Mouse (Mus musculus) heart, adult 8-10 months (tissue): ENCODE results near the gene Uqcrh. TPM values are rescaled to one million over a fixed set of nuclear protein-coding genes. Genes with fewer than 3 reads are reported as not detected.

Experiments used
- DNase-seq: peaks from one replicate; pipeline ENCODE4 v3.0.0; 2022; ENCODE audit warnings: low spot score
- total RNA-seq, 4 experiments: library from RNA; stranded (reverse); gene quantifications; 2 replicates each; pipeline ENCODE4 v1.2.4; 2022

The Uqcrh gene
- total RNA-seq, result 1,000 to 10,000 TPM; 1,639 to 1,931 (median 1,745) TPM

DNA sequence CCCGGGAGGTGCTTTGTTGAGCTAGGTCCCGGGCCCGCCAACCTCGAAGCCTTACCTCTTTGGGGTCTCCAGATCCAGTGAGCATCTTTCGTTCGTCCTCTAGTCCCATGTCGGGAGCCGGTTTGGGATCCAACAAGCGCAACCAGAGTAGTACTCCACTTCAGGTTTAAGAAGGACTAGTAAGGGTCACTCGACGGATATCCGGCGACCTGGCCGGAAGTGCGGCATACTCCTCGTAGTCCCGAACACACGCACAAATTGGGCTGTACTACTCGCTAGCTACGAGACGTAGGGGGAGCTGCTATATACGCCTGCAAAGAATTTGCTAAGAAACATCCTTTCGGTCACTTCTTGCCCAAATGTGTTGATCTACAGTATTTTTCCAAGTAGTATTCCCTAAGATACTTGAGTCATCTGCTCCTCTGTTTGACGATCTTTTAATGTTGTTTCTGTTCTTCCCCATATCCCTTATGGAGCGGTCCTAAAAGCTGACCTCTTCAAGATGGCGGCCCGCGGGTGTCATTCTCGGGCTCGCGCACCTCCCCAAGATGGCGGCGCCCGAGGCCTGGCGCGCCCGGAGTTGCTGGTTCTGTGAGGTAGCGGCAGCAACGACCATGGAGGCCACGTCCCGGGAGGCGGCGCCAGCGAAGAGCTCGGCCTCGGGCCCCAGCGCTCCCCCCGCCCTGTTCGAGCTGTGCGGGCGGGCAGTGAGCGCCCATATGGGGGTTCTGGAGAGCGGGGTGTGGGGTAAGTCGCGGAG is at the start of gene Uqcrh, which contains the start of gene Lrrc41:
Gene Uqcrh, minus strand, starts transcription at position 211 of the 760 bp plus-strand sequence.
Gene Lrrc41, plus strand, starts transcription at position 409 of the 760 bp plus-strand sequence.
- DNase-seq, result peak; percentile 93

GRCm38 (mm10) chr4:116123602-116124519 is 49.0 kb upstream of the Uqcrh start, which contains the start of the genes Rad54l and Pomgnt1:
Gene Rad54l (minus strand): TSS chr4:116123690.
Gene Pomgnt1 (plus strand): TSS chr4:116123840.
- DNase-seq, result peak; percentile 76

- DNase-seq, result no peak
These were observed 47.9 kb upstream of the Uqcrh start for GRCm38 (mm10) chr4:116122762-116123161.

DNA sequence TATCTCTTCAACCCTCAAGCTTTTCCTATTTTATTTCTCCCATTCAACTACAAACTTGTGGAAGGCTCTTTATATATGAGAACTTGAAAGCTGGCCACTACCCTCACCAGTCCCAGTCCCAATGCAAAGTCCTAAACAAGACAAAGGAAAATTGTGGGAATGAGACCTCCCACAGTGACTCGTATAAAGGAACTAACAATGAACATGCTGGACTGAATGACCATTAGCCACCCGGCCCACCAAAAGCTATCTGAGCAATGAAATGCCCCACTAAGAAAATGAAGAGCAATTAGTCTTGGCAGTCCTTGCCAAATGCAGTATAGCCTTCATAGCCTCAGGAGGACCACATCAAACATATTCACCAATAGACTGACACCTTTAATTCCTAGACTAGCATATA is 36.6 kb upstream of the Uqcrh start:
- DNase-seq, result no peak

DNA sequence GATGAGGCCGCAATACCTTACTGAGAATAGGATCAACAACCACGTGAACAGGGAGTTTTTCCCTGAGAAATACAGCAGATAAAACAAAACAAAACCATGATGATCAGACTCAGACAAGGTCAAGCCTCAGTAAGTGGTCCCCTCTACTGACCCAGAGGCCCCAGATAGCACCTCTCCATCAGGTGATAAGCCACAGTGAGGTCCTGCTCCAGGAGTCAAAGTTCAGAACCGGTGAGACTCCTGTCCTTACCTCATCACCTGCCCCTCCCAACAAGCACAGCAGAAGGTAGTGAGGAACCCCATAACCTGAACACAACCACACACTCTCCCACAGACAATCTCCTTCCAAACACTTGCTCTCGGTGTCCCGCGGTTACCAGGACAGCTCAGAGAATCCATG is 35.8 kb upstream of the Uqcrh start:
- DNase-seq, result no peak

- no peak for DNase-seq
These were observed 30.4 kb upstream of the Uqcrh start for GRCm38 (mm10) chr4:116105278-116105677.

GRCm38 (mm10) chr4:116100959-116101358 is 26.1 kb upstream of the Uqcrh start:
- DNase-seq, result no peak

- DNase-seq, result no peak
These were observed 22.3 kb upstream of the Uqcrh start for GRCm38 (mm10) chr4:116097211-116097610.

- no peak for DNase-seq
These were observed 21.4 kb upstream of the Uqcrh start for GRCm38 (mm10) chr4:116096291-116096690.

- no peak for DNase-seq
These were observed 13.8 kb upstream of the Uqcrh start for GRCm38 (mm10) chr4:116088510-116089249.

GRCm38 (mm10) chr4:116077240-116078095 is 2.6 kb upstream of the Uqcrh start:
- no peak for DNase-seq

DNA sequence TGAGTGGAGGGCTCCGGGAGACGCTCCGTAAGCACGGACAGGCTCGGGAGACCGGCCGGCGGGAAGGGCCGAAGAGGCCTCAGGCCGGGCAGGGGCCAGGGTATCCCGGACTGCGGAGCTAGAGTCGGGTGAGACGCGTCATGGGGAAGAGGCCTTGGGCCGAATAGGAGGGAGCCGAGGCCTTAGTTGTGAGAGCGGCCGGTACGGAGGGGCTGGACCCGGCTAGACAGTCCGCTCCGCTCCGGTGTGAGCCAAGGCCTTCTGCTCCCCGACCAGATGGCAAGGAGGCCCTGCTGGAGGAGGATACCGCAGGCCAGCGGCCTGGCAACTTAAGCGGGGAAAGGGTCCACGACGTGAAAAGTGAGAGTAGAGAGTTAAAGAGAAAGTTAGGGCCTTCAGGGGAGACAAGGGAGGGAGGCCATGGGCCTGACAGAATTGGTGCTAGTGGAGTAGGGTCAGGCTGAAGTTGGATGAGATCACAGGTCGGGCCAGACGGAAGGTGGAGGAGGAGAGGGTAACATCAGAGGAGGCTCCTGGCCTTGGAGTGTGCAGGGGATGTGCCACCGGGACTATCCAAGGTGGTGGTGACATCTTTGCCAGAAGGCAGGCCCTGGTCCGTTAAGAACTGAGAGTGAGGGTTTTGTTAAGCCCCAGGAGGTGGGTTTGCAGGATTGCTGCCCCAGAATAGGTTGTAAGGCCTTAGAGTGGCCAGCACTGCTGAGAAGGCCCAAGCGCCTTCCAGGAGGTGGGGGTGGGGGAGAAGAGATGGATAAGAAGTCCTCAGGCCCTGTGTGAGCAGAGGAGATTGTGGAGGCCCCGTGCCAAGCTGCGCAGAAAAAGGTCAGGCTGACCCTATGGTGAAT is 1.7 kb upstream of the Uqcrh start:
- DNase-seq, result peak; percentile 28

DNA sequence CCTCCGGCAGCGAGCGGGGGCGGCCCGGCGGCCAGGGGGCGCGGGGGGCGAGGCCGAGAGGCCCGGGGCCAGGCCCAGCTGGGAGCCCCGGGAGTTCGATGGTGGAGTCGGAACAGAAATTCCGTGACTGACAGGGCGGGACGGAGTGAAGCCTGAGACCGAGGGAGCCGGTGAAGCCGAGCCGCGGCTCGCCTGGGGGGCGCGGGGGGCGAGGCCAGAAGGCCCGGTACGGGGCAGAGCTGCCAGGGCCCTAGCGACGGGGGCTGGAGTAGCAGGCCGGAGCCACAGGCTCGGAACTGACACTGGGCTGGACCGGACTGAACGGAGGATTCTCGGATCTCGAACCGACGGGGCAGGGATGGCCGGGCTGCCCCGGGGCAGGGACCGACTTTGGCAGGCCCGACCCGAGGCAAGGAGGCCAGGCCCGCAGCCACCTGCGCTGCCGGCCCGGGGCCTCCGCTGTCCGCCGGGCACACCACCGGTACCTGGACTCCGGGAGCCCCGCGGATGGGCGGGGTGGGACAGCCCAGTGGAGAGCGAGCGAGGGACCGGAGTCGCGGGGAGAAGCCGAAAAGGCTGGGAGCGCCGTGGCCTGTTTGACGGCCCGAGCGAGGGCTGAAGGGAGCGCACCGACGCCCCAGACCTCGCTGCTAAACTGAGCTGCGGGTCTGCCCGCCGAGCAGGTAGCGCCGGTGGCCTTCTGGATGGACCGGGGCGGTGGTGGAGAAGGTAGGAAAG is 929 bp upstream of the Uqcrh start:
- DNase-seq, result peak; percentile 64

DNA sequence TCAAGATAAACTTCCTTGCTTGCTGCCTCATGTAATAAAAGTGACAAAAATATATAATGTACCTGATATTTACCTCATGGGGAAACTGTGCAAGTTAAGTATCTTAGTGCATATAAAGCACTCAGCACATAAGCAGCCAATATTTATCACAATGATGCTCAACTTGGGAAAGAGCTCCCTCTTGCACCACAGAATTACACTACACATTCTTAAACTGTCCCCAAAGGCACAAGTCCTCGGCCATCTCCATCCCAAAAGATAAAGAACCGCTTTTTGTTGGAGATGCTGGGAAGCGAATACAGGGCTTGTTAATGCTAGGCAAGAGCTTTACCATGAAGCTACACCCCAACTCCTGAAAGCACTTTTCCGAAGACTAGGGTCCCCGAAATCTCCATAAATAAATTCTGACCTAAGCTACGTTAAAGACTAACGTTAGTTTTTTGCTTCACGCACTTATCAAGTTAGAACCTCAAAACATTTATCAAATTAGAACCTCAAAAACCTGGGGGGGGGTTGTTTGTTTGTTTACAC is 661 bp downstream of the Uqcrh start:
- DNase-seq, result no peak

GRCm38 (mm10) chr4:116073146-116073545 is 1.7 kb downstream of the Uqcrh start:
- no peak for DNase-seq

- no peak for DNase-seq
These were observed 4.8 kb downstream of the Uqcrh start for GRCm38 (mm10) chr4:116070116-116070515.

DNA sequence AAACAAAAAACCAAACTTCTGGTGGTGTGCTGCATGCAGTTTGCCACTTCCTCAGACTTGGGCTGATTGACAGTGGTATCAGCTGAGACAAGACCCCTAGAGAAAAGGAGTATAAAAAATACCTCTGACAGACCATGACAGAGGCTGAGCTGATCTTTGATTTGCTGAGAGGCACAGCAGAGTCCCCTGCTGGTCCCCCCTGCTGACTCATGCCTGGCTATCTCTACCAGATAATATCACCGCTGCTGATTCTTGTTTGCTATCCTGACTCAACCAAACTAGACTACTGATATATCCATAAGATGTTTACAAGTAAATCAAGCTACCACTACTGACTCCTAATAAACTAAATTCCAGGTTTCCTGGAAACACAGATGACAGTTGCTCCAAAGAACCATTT is 11.0 kb downstream of the Uqcrh start:
- no peak for DNase-seq

DNA sequence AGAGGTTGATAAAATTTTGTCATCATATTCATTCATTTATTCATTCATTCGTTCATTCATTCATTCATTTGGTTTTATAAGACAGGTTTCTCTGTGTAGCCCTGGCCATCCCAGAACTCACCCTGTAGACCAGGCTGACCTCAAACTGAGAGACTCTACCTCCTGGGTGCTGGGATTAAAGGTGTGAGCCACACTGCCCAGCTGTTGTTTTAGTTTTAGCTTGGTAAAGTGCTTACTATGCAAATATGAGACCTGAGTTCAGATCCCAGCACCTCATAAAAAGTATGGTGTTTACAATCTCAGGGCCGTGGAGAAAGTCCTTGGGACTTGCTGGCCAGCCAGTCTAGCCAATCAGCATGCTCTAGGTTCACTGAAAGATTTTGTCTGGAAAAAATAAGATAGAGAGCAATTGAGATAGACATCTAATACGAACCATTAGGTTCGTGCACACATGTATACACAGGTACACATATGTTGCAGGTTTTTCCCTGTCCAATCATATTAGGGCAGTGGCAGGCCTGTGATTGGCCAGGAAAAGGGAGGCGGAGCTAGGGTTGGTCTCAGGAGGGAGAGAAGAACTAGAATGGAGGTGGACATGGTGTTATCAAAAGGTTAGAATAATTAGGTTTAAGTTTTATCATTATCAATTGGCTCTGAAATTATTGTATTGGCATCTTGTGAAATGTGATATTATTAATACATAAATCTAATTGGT is 15.7 kb downstream of the Uqcrh start:
- no peak for DNase-seq
